Mouse (Mus musculus) kidney, adult 2 months (tissue): ENCODE measurements around the gene Stard13.

Experiments used
- CTCF ChIP-seq: fragments of 200-500 bp; conservative IDR thresholded peaks from 2 replicates; pipeline ENCODE4 v1.5.1; 2011; ENCODE audit warnings: low read depth, mild to moderate bottlenecking, control low read depth, low read length, moderate library complexity, mixed read lengths; ENCODE audit not compliant: insufficient read depth, insufficient read length
- POLR2A ChIP-seq: fragments of 200-500 bp; IDR thresholded peaks from one replicate; pipeline ENCODE4 v1.6.1; 2011; ENCODE audit warnings: low read depth, low read length, control low read depth

- TF ChIP-seq CTCF (no peak), POLR2A (no peak)
These were observed 171.7 kb downstream of the Stard13 start for GRCm38 (mm10) chr5:151061942-151062341.
